Mouse (Mus musculus): ENCODE data around the gene Kif17.

GRCm38 (mm10) chr4:138257116-138257687, 7.0 kb downstream of the Kif17 start:
- TF ChIP-seq CTCF (IDR thresholded peaks at IDR 0.05 in 2 of 3, conservative IDR thresholded peaks at IDR 0.05 in 1 of 3; ENCODE audit: control insufficient read depth in 1 of 3, insufficient read depth in 1 of 3, low read depth in 2 of 3, low read length in 3 of 3, poor library complexity in 1 of 3, severe bottlenecking in 1 of 3) (no peak), TCF12 (IDR thresholded peaks at IDR 0.05; ENCODE audit: low read depth, low read length) (no peak), ZC3H11A (IDR thresholded peaks at IDR 0.05; ENCODE audit: low read depth, low read length) (no peak), ZMIZ1 (IDR thresholded peaks at IDR 0.05; ENCODE audit: low read depth, low read length) (no peak), MXI1 (IDR thresholded peaks at IDR 0.05; ENCODE audit: low read depth, low read length) (no peak), POLR2AphosphoS5 (IDR thresholded peaks at IDR 0.05; ENCODE audit: borderline replicate concordance, low read depth, low read length) (no peak)

Data from MEL (cell line).